Mouse (Mus musculus): ENCODE results near the gene Zbtb44. TPM values are rescaled to one million over a fixed set of nuclear protein-coding genes. Genes with fewer than 3 reads are reported as not detected.

Gene Zbtb44
- polyA plus RNA-seq, 1 experiment from 2014 or later = 7.1 TPM

DNA sequence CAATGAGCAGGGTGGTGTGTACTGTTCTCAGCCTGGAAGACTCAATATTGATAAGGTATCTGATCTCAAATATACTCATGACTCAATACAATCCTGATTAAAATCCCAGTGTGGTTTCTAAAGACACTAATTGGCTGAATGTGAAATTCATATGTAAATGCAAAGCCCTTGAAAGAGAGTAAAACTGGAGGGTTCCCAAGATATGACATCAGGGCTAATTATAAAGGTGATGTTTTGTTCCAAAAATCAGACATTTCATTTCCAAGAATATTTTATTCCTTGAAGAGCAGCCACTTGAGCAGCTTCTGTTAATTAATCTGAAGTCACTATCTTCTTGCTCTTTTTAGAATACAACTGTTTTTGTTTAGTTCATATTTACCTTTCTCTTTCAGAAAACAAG lies 85.1 kb downstream of the Zbtb44 start:
- H3K79me2 ChIP-seq (ENCODE audit: inconsistent target) = no peaks in the 10 kb centered on the region
- H3K27ac ChIP-seq = no peak overlapping the region
- H3K4me3 ChIP-seq (ENCODE audit: inconsistent target) = no peak overlapping the region
- H3K36me3 ChIP-seq (ENCODE audit: inconsistent target) = no peaks in the 10 kb centered on the region

DNA sequence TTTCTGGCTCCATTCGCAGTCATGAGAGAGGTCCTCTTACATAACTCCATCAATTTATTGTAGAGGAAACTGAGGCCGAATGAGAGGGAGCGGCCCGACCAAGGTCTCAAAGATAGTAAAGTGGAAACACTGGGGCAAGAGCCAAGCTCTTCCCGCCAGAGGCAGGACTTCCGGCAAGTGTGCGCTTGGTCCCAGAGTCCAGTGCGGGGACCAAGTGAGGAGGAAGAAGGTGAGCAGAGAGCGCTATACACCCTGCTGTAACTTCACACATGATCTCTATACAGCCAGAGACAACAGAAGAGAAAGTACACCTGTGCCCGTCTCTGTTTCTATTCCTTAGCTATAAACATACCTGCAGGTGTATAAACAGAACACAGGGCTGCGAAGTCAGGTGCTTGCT lies 86.6 kb downstream of the Zbtb44 start:
- no peaks in the 10 kb centered on the region for H3K36me3 ChIP-seq (ENCODE audit: inconsistent target)
- H3K4me3 ChIP-seq (ENCODE audit: inconsistent target) = no peak overlapping the region
- 95% methylated on average over 11 of the region's 11 CpGs for WGBS (ENCODE audit: missing documents)
- no peaks in the 10 kb centered on the region for H3K79me2 ChIP-seq (ENCODE audit: inconsistent target)
- H3K27ac ChIP-seq = no peak overlapping the region

DNA sequence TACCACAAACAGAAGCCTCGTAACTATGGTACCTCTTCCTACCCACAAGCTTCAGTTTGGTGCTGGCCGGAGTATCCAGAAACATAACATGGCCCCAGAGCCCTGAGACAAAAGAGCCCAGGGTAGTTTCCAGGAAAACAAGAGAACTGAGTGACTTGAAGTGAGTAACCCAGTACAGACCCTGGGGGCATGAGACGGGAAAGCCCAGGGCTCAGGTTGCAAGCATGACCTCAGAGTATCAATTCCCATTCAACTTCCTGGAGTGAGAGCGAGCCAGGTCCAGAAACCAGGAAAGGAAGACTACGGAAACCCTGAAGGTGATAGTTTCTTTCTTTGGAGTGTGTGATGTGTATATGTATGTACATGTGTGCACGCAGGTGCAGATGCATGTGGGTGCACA lies 87.0 kb downstream of the Zbtb44 start:
- Histone ChIP-seq H3K27ac (no peak overlapping the region), H3K36me3 (ENCODE audit: inconsistent target) (no peaks in the 10 kb centered on the region), H3K79me2 (ENCODE audit: inconsistent target) (no peaks in the 10 kb centered on the region), H3K4me3 (ENCODE audit: inconsistent target) (no peak overlapping the region)
- 93% methylated on average over 6 of the region's 6 CpGs for WGBS (ENCODE audit: missing documents)

DNA sequence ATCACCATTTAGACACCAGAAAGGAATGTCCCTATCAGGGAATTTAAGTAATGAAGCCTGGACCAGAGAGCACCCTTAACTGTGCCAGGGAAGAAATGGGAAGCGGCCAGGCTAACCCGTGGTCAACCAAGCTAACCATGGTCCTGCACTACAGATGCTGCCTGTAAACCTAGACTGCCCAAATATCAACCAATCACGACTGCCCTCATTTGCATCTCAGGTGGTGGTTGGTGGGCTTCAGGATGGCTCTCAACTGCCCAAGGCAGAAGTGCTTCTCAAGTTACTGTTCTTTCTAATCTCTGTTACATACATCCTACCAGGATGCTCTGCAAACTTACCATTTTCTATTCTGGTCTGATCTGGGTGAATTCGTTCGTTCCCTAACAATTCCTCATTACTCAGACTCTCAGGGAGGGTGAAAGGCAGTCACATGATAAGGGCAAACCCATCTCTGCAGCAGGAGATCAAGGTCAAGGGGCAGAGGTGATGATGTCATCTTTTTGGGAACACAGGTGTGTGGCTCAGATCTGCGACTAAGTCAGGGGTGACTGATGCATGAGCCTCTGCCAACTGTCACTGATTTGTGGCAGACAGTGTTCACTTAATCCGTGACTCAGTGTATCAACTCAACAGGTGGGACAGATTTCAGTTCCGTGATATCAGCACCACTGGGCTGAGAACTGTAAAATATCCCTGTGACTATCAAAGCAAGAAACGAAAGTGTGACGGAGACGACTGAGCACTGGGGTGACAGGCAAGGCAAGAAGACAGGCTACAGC lies 88.3 kb downstream of the Zbtb44 start:
- no peak overlapping the region for H3K27ac ChIP-seq
- 73% methylated on average over 11 of the region's 11 CpGs for WGBS (ENCODE audit: missing documents)
- no peaks in the 10 kb centered on the region for H3K79me2 ChIP-seq (ENCODE audit: inconsistent target)
- no peak overlapping the region for H3K4me3 ChIP-seq (ENCODE audit: inconsistent target)
- no peaks in the 10 kb centered on the region for H3K36me3 ChIP-seq (ENCODE audit: inconsistent target)

DNA sequence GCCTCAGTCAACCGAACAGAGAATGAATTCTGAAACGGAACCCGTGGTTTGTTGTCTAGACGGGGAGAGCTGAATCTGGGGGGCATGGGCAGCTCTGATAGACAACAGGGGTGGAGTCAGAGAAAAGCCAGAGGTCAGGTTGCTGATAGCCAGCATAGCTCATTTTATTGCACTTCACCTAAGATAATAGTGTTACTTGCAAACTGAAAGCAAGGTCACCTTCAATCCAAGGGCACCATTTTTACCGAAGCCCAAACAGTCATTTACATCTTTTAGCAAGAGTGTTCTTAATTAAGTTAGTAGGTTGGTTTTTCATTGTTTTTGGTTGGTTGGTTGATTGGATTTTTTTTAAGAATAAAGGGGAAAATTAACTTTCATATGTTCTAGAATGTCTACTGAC lies 89.0 kb downstream of the Zbtb44 start:
- 78% methylated on average over 5 of the region's 5 CpGs for WGBS (ENCODE audit: missing documents)
- Histone ChIP-seq H3K79me2 (ENCODE audit: inconsistent target) (no peaks in the 10 kb centered on the region), H3K4me3 (ENCODE audit: inconsistent target) (no peak overlapping the region), H3K36me3 (ENCODE audit: inconsistent target) (no peaks in the 10 kb centered on the region), H3K27ac (no peak overlapping the region)

DNA sequence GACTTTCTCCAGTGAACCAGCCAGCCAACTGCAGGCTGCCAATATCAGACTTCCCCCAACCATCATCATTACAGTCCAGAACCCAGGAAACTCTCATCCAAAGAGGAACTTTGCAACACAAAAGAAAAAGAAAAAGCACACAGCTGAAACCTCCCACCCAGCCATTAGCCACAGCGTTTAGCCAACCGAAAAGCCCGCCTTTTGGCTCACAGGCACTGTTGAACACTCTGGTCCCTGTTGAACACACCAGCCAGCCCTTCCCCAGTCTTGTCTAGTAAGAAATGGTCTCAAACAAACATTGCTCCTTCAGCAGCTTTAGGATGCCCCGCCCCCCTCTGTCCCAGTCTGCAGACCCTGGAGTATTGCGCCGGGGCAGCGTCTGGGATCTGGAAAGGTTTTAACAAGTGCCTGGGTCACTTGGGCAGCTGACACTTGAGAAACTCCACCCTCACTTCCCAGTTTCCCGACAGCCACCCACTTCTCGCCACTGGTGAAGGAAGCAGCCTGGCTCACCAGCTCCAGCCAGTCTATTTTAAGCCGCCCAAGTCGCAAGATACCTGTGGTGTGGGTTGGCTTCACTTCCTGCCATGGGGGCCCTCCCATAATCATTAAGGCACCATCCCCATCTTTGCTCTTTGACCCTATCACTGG lies 89.6 kb downstream of the Zbtb44 start:
- H3K79me2 ChIP-seq (ENCODE audit: inconsistent target) = no peaks in the 10 kb centered on the region
- H3K4me3 ChIP-seq (ENCODE audit: inconsistent target) = no peak overlapping the region
- WGBS (ENCODE audit: missing documents) = 68% methylated on average over 11 of the region's 11 CpGs
- no peaks in the 10 kb centered on the region for H3K36me3 ChIP-seq (ENCODE audit: inconsistent target)
- no peak overlapping the region for H3K27ac ChIP-seq

DNA sequence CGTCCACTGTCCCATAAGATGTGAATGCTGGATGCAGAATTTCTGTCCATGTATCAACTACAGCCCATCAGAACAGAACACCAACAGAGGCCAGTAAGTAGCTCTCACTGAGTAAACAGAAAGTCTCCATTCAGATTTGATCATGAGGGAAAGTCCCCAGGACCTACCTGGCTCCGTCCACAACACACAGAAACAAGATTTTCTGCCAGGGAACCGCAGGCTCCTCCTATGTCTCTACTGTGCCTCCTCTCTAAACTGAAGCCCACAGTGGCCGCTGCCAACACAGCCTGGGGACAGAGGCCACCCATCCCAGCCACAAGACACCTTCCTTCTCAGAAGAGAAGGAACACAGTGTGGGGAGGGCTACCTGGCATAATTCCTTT lies 90.1 kb downstream of the Zbtb44 start:
- Histone ChIP-seq H3K4me3 (ENCODE audit: inconsistent target) (no peak overlapping the region), H3K36me3 (ENCODE audit: inconsistent target) (no peaks in the 10 kb centered on the region), H3K27ac (no peak overlapping the region), H3K79me2 (ENCODE audit: inconsistent target) (no peaks in the 10 kb centered on the region)
- 71% methylated on average over 4 of the region's 4 CpGs for WGBS (ENCODE audit: missing documents)

DNA sequence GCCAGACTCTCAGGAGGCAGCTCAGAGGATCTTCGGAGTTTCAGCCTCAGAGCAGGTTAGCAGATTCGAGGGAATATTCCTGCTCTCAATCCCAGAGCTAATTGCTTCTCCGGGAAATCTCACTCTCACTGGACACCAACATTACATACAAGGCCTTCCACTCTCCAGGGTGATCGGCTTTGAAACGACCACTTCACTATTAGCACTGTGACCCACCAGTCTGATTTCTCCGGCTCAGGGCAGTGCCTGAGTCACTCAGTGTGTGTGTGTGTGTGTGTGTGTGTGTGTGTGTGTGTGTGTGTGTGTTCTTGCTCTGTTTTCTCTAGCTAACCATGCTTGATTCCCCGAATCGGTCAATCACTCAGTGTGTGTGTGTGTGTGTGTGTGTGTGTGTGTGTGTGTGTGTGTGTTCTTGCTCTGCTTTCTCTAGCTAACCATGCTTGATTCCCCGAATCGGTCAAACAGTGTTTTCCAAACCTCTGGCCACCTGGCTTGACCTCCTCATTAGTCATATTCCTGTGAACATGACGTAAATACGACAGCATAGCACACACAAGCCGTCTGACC lies 92.1 kb downstream of the Zbtb44 start:
- Histone ChIP-seq H3K36me3 (ENCODE audit: inconsistent target) (no peaks in the 10 kb centered on the region), H3K27ac (no peak overlapping the region), H3K79me2 (ENCODE audit: inconsistent target) (no peaks in the 10 kb centered on the region), H3K4me3 (ENCODE audit: inconsistent target) (no peak overlapping the region)
- 91% methylated on average over 11 of the region's 13 CpGs for WGBS (ENCODE audit: missing documents)

Other genes starting within 250 kb of the Zbtb44 start
- gene Adamts15, start 108.2 kb upstream of the Zbtb44 start, polyA plus RNA-seq (2018) = 0.03 to 0.04 TPM in 2 of 3 replicates, not detected in the other
- gene Adamts8, start 88.1 kb upstream of the Zbtb44 start, polyA plus RNA-seq (2018) = not detected in 3 replicates
- gene St14, start 101.2 kb downstream of the Zbtb44 start, polyA plus RNA-seq (2018) = 2.1 to 4.9 TPM (median 3.5 TPM) in 3 replicates
- 523 to 1,267 TPM (median 707 TPM) in 3 replicates for gene Aplp2, start 181.2 kb downstream of the Zbtb44 start, polyA plus RNA-seq (2018)
- 4.1 to 4.7 TPM (median 4.6 TPM) in 3 replicates for gene Prdm10, start 249.9 kb downstream of the Zbtb44 start, polyA plus RNA-seq (2018)